Mouse (Mus musculus) spleen, adult 2 months (tissue): ENCODE results near the gene 1600002K03Rik.

Experiments
- CTCF ChIP-seq: fragments of 200-500 bp; IDR thresholded peaks from 2 replicates; pipeline ENCODE4 v1.5.1; 2011; ENCODE audit warnings: mild to moderate bottlenecking, inconsistent platforms; ENCODE audit not compliant: insufficient read depth, insufficient read length, insufficient replicate concordance; ENCODE audit errors: extremely low read depth
- POLR2A ChIP-seq: fragments of 200-500 bp; IDR thresholded peaks from 2 replicates; pipeline ENCODE4 v1.6.1; 2011; ENCODE audit warnings: low read depth, low read length, inconsistent platforms

- TF ChIP-seq CTCF, result no peak
- no peak for TF ChIP-seq POLR2A
Observed at GRCm38 (mm10) chr10:80173955-80174640, 1.4 kb downstream of the 1600002K03Rik start.
